Mouse (Mus musculus): ENCODE measurements around the gene Nek7.

GRCm38 (mm10) chr1:138538217-138538616 lies 81.7 kb downstream of the Nek7 start:
- no peak for TF ChIP-seq CTCF (IDR thresholded peaks at IDR 0.05; ENCODE audit: control insufficient read depth, insufficient read depth, insufficient replicate concordance, low read depth, low read length)
- no peak for TF ChIP-seq POLR2A (IDR thresholded peaks at IDR 0.05; ENCODE audit: control insufficient read depth, low read depth, low read length)

All from testis, adult 2 months (tissue).